Mouse (Mus musculus): ENCODE measurements around the gene Atpif1.

Gene Atpif1

DNA sequence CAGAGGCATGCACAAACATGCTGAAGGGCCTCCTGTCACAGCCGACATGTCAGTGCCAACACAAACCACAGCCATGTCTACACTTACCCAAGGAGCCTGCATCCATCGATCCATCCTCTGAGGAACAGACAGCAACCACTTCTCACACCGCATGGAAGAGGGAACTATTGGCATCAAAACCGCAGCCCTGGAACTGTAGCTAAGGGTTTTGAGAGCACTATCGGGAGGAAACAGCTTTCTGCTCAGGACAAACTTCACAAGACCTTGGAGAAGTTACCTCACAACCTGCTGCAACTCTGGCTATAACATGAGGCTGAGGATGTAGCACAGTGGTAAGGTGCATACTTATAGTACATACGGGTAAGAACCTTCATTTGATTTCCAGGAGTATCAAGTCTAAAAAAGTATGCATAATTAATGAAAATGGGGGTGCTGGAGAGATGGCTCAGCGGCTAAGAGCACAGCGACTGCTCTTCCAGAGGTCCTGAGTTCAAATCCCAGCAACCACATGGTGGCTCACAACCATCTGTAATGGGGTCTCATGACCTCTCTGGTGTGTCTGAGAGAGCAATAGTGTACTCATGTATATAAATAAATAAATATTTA, 5.4 kb downstream of the Atpif1 start:
- DNase-seq (ENCODE audit: low spot score in 2 of 2): no peak

- no peak for DNase-seq (ENCODE audit: low spot score in 2 of 2)
These were observed 6.8 kb downstream of the Atpif1 start for GRCm38 (mm10) chr4:132526678-132527077.

DNA sequence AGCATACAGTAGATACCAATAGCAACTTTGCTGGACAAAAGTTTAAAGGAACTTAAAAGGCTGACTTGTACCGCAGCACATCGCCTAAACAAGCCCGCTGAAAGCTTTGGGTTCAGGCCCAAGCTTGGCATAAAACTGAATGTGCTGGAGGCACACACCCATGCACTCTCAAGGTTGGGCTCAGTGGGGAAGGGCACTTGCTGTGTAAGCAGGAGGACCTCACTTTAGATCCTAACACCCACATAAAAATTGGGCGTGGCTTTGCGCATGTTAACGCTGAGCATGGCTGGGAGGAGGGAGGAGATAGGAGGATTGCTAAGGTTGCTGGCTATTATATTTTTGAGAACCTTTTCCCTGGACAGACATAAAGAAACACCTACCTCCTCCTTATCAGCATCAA, 8.7 kb downstream of the Atpif1 start:
- peak in 1 of 2 experiments; percentile 35 for DNase-seq (ENCODE audit: low spot score in 2 of 2)

DNA sequence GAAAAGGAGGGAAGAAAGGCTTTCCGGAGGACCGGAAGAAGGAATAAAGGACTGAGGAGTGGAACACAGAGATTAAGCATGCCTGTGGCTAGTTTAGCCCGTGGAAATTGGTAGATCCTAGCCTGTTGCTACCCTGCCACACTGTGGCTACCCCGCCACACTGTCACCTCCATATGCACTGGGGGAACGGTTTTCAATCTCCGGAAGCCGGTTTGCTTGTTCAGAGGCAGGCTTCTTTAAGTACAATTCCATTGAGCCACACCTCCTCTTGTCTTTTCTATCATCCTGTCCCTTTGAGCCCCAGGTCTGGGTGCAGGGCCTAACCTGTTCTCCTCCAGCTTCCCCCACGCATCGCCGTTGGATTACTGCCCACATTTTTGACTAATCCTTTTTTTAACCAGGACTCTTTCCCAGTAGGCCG, 9.1 kb downstream of the Atpif1 start:
- DNase-seq (ENCODE audit: low spot score in 2 of 2): no peak

GRCm38 (mm10) chr4:132519188-132519587, 14.3 kb downstream of the Atpif1 start:
- DNase-seq (ENCODE audit: low spot score in 2 of 2): no peak

DNA sequence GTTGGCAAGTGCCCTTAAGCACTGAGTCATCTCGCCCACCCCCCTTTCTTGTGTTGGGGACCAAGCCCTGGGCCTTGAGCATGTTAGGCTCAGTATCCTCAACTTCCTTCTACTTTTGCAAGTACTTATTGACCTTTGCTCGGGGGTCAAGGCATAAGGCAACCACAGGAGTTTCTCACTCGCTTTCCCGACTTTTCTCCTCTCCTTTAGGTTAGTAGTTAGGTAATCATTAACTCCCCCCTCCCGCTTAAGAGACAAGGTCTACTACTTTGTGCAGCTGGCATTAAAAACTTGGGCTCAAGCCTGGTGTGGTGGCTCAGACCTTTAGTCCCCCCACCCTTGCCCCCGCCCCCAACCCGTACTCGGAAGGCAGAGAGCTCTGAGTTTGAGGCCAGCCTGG, 15.4 kb downstream of the Atpif1 start:
- DNase-seq (ENCODE audit: low spot score in 2 of 2): no peak

DNA sequence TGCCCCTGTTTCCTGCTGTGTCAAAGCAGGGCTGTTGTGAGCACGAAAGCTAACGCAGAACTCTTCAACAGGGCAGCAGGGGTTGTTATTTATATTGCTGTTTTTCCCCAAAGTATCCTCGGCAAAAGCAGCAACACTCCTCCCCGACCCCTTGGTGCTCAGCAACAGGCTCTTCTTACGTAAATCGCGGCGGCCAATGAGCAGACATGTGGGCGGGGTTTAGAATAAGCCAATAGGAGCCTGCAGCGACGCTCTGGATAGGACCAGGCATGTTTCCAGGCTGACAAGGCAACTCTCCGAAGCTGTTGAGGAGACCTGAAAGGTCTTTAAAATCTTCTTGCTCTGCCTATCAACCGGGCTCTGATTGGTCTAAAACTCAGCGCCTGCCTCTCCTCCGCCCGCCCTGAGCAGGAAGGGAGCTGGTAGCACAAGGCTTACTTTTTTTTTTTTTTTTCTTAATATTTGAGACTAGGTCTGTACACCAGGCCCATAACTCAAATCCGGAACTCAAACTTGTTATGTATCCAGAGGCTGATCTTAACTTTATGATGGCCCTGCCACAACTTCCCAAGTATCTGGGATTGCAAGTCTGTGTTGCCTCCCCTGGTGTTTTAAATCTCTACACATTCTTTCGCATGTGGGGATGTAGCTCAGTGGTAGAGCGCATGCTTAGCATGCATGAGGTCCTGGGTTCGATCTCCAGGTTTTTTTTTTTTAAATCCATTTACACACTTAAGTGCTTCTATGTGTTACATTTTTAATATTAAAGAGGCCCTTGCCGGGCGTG, 17.9 kb downstream of the Atpif1 start:
- DNase-seq (ENCODE audit: low spot score in 2 of 2): peak; percentile 83 to 93

DNA sequence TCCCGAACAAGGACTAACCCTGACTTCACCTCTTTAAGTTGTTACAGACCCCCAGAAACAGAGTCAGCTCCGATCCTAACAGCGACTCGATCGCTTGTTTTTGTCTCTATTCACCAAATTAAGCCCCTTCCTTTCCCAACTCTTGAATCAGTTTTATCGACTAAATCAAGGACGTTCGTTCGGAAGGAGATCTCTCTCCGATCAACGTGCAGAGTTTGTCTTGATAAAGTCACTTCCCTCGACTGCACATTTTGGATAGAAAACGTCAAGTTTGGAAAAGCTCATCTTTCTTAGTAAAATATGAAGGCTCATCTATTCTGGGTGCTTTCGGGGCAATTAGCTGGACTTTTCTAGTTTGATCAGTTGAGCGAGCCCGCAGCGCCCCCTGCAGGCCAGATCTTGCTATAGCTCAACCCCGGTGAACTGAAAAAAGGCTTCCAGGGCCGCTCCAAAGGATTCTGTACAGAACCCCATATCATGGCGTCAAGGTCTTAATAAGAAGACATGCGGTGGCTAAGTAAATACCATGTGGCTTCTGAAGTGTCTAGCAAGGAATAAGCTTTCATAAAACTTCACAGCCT, 18.8 kb downstream of the Atpif1 start:
- peak; percentile 80 to 85 for DNase-seq (ENCODE audit: low spot score in 2 of 2)

- DNase-seq (ENCODE audit: low spot score in 2 of 2): no peak
These were observed 19.8 kb downstream of the Atpif1 start for GRCm38 (mm10) chr4:132513395-132514273.

- DNase-seq (ENCODE audit: low spot score in 2 of 2): no peak
These were observed 21.4 kb downstream of the Atpif1 start for GRCm38 (mm10) chr4:132512080-132512479.

GRCm38 (mm10) chr4:132510352-132510798, 23.1 kb downstream of the Atpif1 start, which contains the start of gene Sesn2:
Gene Sesn2 (minus strand): TSS chr4:132510501.
- DNase-seq (ENCODE audit: low spot score in 2 of 2): peak; percentile 94 to 98

DNA sequence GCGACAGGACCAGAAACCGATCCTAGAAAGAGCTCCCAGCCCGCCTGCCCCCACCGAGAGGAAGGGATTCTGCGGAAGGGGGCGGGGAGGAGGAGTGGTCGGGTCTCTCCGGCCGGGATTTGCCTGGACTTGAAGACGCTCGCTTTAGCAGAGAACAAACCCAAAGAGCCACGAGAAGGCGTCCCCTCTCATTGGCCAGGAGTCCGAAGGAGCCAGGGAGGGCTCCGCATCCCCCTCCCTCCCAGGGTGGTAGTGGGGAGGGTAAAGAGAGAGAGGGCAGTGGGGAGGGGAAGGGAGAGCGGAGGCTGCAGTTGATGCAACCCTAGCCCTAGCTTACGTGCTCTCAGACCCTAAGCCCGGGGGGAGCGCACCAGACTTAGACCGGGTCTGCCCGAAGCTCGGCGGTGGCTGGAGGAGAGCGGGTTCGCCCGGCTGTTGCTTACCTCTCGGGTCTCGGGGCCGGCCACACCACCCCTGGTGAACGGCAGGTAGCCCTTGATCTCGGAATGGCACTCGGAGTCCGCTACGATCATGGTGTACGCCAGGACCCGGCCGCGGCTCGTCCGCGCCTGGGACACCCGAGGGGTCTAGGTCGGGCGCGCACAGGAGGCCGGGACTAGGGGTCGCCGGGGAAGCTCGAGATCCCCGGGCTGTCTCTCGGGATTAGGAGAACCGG, 23.7 kb downstream of the Atpif1 start:
- peak; percentile 78 to 86 for DNase-seq (ENCODE audit: low spot score in 2 of 2)

GRCm38 (mm10) chr4:132507210-132507609, 26.2 kb downstream of the Atpif1 start:
- DNase-seq (ENCODE audit: low spot score in 2 of 2): no peak

DNA sequence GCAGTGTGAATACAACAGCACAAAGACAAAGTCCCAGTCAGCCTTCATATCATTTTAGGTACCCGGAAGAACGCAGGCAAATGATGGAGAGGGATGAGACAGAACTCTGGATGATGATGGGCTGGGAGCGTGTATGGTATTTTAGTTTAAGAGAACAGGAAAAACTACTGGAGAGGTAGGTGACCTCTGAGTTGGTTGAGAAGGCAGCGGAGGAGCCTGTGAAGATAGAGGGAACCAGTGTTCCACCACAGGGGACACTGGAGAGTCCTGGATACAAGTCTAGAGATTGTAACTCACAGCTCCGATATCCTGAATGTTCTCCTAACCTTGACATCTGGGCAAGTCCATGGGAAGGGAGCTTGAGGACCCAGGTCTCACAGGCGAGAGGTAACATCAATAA, 27.2 kb downstream of the Atpif1 start:
- no peak for DNase-seq (ENCODE audit: low spot score in 2 of 2)

- DNase-seq (ENCODE audit: low spot score in 2 of 2): no peak
These were observed 27.7 kb downstream of the Atpif1 start for GRCm38 (mm10) chr4:132505800-132506199.

DNA sequence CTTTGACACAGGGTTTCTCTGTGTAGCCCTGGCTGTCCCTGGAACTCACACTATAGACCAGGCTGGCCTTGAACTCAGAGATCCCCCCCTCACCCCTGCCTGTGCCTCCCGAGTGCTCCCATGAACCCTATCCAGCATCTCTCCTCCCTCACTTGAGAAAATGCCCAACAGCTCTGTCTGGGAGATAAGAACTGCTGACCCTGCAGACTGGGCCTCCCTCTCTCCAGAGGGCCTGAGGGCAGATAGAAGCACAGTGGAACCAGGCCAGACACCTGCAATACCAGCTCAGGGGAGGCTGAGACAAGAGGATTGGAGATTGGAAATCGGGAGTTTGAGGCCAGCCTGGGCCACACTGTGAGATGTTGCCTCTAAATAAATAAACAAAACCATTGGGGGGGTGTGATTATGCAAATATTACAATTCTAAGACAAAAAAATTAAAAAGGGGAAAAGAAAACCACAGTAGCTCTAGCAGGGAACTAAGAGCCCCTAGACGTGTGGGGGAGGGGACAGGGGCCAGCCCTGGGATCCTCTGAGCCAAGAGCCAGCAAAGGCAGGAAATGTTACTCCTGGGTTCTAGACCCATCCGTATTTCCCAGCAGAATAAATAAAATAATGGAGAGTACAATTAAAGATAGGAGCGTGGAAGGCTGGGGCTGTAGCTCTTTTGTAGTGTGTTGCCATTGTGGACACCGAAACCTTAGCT, 28.3 kb downstream of the Atpif1 start:
- no peak for DNase-seq (ENCODE audit: low spot score in 2 of 2)

GRCm38 (mm10) chr4:132503344-132503743, 30.1 kb downstream of the Atpif1 start:
- no peak for DNase-seq (ENCODE audit: low spot score in 2 of 2)

- DNase-seq (ENCODE audit: low spot score in 2 of 2): no peak
These were observed 31.8 kb downstream of the Atpif1 start for GRCm38 (mm10) chr4:132501639-132502038.

GRCm38 (mm10) chr4:132494271-132494918, 39.1 kb downstream of the Atpif1 start:
- DNase-seq (ENCODE audit: low spot score in 2 of 2): no peak

All from urinary bladder, postnatal 36 days (tissue).